Mouse (Mus musculus) cerebellum, postnatal 25 days (tissue): ENCODE data around the gene Nudt3.

ENCODE experiments used
- DNase-seq, 2 experiments: peaks; one replicate each; pipeline ENCODE4 v3.0.0; 2021; ENCODE audit warnings: mixed read lengths in 2 of 2

Nudt3 gene

DNA sequence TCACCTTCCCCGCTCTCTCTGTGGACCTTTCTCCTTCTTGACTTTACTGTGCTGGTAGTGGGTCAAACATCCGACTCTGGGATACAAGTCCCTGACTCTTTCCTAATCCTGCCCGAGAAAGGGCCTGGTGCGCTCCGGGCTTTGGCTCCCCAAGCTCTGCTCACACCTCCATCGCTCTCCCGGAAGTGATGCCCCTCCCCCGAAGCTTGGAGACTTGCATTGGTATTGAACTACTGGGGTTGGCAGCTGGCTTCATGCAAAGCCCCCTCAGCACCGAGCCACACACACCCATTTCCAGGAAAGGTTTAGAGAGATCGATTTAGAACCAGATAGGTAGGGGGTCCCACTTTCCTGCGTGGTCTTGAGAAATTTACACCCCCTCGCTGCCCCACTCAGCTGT, 77.3 kb downstream of the Nudt3 start:
- DNase-seq: no peak

- DNase-seq: no peak
These were observed 78.7 kb downstream of the Nudt3 start for GRCm38 (mm10) chr17:27544551-27544950.

DNA sequence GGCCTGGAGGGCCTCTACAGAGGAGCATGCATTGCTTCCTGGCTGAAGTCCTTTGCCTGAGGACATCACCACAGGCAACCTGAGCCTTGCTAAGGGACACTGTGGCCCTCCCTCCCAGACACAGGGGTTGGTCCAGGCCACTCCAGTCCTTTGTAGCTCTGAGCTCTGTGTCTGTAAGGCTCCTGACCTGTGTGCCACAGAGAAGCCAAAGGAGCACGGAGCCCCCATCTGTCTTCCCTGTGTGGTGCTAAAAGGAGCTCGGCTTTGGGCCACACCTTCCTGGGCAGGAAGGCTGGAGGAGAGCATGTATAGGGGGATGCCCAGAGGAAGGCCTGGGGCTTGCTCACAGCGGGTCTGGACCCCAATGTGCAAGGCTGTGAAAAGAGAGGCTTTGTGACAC, 81.3 kb downstream of the Nudt3 start:
- DNase-seq: peak in 1 of 2 experiments; percentile 51

GRCm38 (mm10) chr17:27541261-27541660, 82.0 kb downstream of the Nudt3 start:
- DNase-seq: no peak

DNA sequence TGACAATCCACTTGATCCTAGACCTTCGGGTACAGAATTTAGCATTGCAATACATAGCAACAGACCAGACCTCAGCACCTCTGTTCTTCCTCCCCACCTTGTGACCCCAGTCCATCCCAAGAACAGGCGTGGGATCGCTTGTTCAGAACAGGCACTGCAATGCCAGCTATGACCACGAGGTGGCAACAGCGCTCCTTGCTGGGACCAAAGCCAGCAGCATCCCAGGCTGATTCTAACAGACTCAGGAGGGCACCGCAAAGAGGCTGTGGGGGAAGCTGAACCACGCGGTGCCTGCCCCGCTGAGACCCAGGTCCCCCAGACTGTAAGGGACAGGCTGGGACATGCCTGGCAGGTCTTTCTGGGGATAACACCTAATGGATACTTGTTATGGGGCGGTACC, 88.6 kb downstream of the Nudt3 start:
- DNase-seq: peak; percentile 96

GRCm38 (mm10) chr17:27533354-27533753, 89.9 kb downstream of the Nudt3 start:
- DNase-seq: no peak

- no peak for DNase-seq
These were observed 91.2 kb downstream of the Nudt3 start for GRCm38 (mm10) chr17:27532095-27532494.
